Mouse (Mus musculus): ENCODE measurements at regions not wholly inside any gene's neighbourhood (a gene's known extent, or its start where the extent isn't known, plus 50 kb on each side); places are given as distances from the start of the nearest gene placed in this dataset.

GRCm38 (mm10) chr16:68951508-68952236 is 911.9 kb downstream of the Speer2 start:
- no peak for DNase-seq (ENCODE audit: low spot score in 2 of 2)

GRCm38 (mm10) chr16:68910821-68911220 is 952.7 kb downstream of the Speer2 start:
- DNase-seq (ENCODE audit: low spot score in 2 of 2): peak in 1 of 2 experiments; percentile 54

GRCm38 (mm10) chr16:68898136-68898535 is 965.4 kb downstream of the Speer2 start:
- peak; percentile 17 to 24 for DNase-seq (ENCODE audit: low spot score in 2 of 2)

- DNase-seq (ENCODE audit: low spot score in 2 of 2): no peak
Observed at GRCm38 (mm10) chr16:68848733-68849132, 1014.8 kb downstream of the Speer2 start.
